Mouse (Mus musculus) monocyte, adult 2 months (primary cell): ENCODE data around the gene Prox2.
A peak's percentile ranks its signal among the peaks of the same experiment; 100 is the strongest.
"Not testable (repeated sequence)": the region's sequence is repeated elsewhere in the genome, so short reads cannot be mapped to it uniquely, and the experiment has no call there.

ENCODE experiments used
- DNase-seq, 2 experiments: peaks; one replicate each; pipeline ENCODE4 v3.0.0; 2022; ENCODE audit warnings: low spot score in 2 of 2, low read depth in 1 of 2

Prox2 gene

GRCm38 (mm10) chr12:85110698-85111592 lies at the start of gene Prox2, which contains the start of gene Dlst:
Gene Prox2 (minus strand): TSS chr12:85110759.
Gene Dlst (plus strand): TSS chr12:85110833.
- peak; percentile 66 to 80 for DNase-seq

DNA sequence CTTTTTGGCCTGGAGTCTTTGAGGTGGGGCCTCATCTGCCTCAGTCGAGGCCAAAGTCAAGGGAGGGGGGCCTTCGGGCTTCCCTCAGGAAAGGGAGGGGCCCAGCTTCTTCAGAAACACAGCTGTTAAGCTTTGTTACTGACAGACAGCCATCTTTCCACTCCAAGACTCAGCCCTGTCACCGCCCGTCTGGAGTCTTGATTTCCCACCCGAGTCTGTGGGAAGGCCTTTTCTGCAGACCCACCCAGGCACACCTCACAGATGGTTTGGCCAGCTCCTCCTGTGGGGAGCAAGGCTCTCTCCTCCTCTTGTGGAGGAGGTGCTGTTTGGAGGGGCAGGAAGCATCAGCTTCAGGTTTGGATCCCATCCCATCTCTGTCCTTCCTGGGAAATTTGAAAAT lies 49.0 kb upstream of the Prox2 start:
- DNase-seq = no peak

DNA sequence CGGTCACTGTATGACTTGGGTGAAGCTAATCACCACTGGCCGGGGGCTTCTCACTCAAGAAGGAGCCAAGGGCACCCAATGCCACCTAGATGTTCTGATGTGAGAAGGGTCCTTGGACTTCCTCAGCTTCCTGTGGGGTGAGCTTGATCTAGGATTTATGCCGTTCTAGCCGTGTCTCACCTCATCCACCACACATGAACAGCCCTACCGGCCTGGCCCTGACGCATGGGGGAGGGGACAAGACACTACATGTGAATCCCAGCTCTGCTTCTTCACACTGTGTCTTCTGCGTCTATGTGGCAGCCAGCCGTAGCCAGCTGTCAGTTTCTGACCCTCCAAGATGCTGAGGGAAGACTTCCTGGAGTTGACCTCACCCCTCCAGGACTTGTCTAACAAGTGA lies 48.2 kb upstream of the Prox2 start:
- no peak for DNase-seq

- no peak for DNase-seq
Measured at GRCm38 (mm10) chr12:85157797-85158460, 47.4 kb upstream of the Prox2 start.

DNA sequence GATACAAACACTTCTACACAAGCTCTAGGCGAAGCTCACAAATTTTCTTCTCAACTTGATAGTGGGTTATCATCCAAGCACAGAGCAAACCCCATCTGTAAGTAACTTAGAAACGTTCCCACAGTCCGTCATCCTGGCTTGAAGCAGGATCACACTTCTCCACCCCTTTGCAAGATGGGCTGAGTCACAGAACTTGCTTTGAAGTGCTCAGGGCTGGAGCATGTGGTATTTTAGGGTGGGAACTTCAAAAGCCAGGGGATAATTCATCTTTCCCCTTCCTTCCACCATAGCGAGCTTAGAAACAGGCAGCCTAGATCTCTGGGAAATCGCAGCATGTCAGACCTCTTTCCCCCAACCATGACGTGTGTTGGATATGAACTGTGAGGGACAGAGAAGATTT lies 45.8 kb upstream of the Prox2 start:
- DNase-seq = no peak

GRCm38 (mm10) chr12:85153011-85153410 lies 42.5 kb upstream of the Prox2 start:
- no peak for DNase-seq

DNA sequence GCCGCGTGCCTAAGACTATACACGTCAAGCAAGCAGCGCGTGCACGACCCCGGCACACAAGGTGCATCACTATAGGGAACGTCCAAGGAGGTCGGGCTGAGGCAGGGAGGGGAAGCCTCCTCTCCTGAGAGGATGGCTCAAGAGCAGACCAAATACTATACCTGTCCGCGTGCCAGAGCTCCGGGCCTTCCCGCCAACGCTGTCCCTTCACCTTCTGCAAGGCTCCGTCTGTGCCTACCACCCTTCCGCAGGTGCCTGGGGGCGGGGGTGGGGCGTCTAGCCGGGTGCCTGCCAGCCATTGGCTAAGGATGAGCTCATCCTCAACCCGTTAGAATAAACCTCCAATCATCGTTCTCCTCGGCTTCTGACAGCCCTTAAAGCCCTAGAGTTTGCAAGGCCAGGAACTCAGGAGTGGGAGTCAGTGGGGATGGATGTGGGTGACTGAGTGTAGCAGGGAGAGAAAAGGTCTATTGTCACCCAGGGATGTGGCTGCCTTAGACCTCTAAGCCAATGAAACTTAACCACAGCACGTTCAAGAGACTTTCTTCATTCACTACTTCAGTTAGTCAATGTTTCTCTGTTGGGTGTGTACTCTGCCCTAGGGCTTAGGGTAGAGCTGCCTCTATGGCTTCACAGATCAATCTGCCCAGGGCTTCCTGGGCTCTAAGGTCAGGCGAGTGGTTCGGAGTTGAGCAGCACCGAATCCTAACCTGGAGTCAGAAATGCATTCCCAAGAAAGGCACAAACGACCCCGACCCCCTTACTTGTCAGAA lies 40.6 kb upstream of the Prox2 start, which contains the start of gene Rps6kl1:
TSS of gene Rps6kl1 (minus strand) at position 263 of the 773 bp plus-strand sequence.
- DNase-seq = no peak

DNA sequence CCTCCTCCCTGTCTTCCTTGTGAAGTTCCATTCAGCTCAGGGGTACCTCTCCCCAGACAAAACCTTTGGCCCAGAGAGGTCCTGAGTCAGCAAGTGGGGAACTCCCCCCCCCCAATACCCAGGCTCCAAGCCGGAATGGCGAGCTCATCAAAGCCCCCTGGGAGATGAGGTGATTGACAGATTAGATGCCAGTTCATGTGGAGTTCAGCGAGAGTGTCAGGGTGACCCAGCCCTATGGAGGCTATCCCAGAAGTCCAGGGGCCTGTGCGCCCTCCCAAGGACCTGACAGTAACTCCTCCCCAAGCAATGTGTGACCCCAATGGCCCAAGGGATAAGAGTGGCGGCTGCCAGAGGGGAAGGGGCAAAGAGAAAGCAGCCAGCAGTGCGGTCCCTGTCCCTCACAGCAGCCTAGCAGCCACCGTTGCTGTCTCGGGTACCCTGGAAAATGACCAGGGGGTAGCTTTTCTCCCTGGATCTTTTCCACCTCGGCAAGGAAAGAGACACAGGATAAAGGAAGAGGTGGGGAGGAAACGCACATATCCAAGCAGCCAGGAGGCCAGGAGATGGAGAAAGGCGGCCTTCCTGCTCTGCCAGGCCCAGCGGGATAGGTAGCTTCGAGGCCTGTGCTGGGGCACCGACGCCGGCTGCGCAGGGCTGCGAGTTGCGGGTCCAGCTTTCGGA lies 39.9 kb upstream of the Prox2 start:
- no peak for DNase-seq

DNA sequence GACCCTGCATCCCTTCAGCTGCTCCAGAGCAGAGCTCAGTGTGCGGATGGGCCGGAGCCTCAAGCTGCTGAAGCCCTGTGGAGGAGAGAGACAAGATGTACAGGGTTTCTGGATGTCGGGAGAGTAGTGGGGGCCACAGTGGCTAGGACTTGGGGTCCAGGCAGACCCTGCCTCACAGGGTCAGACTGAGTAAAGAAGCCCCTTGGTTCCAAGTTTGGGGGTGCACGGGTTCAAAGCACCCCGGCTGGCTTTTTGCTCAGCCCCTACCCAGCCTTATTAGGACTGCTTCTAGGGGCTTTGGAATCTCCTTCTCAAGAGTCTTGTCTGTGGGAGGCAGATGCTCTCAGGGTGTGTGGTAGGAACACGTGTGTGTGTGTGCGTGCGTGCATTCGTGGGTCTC lies 36.3 kb upstream of the Prox2 start:
- no peak for DNase-seq

GRCm38 (mm10) chr12:85146355-85146754 lies 35.8 kb upstream of the Prox2 start:
- DNase-seq = no peak

DNA sequence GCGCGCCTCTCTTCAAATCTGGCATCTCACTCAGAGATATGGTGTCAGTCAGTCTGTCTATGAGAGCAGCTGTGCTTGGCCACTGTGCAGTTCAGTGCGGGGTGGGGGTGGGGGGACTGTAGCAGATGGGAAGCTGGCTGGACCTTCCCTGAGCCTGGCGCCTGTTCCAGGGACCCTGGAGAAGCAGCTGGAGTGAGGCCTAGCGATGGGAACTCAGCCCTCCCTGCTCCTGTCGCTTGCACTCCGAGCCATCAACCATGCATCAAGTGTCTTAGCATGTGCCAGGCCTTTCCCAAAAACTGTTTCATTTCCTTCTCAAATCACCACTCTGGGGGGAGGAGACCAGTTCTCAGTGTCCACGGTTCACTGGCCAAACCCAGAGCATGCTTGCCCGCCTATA lies 35.1 kb upstream of the Prox2 start:
- DNase-seq = no peak

GRCm38 (mm10) chr12:85144821-85145220 lies 34.3 kb upstream of the Prox2 start:
- no peak for DNase-seq

- DNase-seq = not testable (repeated sequence)
Measured at GRCm38 (mm10) chr12:85144276-85144675, 33.7 kb upstream of the Prox2 start.

- peak; percentile 35 to 68 for DNase-seq
Measured at GRCm38 (mm10) chr12:85142803-85143202, 32.2 kb upstream of the Prox2 start.

DNA sequence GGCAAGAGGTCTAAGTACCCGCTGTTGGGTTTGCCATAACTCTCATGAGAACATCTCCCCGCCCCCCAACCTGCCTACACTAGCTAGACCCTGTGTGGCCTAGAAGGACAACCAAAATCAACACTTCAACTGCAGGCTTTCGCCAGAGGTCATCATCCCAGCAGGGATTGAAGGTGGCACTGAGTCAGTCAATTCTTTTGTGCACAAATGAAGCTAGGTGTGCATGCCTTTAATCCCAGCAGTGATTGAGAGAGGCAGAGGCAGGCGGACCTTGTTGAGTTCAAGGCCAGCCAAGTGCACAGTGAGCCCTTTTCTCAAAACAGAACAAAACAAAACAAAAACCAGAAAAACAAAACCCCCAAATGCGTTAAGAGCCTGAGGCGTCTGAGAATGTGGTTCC lies 30.5 kb upstream of the Prox2 start:
- no peak for DNase-seq

DNA sequence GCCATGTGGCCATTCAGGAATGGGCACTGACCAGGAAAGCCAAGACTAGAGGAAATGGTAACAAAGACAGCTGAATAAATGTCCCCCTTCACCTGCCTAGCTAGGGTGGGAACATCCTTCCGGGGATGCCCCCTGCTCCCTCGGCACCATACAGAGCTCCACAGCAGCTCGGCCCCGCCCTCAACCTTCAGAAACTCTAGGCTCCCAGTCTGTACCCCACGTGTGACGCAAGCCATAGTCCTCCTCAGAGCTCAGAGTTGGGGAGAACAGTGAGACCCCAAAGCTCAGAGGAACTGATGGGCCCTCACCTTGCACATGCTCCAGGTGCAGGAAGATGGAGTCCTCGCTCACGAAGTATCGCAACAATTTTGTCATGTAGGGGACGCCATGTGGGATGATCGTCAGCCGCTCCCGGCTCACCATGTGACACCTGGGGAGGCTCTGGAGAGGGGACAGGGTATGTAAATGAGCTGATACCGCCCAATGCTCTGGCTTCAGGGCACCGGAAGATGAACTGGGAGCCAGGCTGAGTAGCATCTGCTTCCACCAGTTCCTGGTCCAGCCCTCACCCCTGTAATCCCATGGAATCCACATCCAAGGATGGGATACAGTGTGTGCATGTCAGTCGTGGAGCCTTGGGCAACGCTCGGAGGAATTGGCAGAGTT lies 29.6 kb upstream of the Prox2 start:
- DNase-seq = no peak

- DNase-seq = no peak
Measured at GRCm38 (mm10) chr12:85136627-85137026, 26.1 kb upstream of the Prox2 start.

DNA sequence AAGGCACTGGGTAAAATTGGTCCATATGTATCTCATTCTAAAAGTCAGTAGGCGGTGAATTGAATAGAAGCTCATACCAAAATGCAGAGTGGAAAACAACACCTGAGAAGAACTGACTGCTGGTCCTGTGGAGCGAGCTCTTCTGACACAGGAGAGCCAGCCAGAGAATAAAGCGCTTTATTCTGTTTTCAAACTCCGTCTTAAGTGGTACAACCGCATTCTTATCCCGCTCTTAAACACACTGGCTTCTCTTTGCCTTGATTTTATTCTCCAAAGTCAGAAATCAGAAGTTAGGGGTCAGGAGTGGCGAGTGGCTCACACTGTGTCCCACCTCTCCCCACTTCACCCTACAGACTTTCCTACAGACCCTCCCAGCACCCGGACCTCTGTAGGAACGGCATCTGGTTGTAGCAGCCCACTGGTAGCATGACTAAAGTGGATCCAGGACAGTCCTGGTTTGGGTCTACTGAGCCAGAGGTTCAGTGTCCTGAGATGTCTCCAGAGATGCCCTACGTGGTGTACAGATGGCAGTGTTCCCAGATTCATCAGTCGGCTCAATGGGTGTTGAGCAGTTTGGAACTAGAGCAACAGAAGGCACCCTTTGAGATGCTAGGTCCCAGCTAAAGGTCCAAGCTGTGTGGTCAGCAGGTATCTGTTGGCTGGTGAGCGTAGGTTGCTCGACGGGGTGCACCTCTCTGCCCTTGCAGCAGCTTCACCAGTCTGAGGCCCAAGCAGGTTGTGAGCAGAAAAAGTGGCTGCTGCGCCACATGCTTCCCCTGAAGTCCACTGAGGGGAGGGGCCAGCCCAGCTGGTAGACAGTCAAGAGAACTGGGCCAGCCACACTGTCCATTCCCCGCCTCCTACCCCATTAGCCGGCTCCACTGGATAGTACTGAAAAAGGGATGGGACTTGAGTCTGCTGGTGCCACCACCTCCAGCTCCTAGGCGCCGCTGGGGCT lies 25.2 kb upstream of the Prox2 start:
- no peak for DNase-seq

DNA sequence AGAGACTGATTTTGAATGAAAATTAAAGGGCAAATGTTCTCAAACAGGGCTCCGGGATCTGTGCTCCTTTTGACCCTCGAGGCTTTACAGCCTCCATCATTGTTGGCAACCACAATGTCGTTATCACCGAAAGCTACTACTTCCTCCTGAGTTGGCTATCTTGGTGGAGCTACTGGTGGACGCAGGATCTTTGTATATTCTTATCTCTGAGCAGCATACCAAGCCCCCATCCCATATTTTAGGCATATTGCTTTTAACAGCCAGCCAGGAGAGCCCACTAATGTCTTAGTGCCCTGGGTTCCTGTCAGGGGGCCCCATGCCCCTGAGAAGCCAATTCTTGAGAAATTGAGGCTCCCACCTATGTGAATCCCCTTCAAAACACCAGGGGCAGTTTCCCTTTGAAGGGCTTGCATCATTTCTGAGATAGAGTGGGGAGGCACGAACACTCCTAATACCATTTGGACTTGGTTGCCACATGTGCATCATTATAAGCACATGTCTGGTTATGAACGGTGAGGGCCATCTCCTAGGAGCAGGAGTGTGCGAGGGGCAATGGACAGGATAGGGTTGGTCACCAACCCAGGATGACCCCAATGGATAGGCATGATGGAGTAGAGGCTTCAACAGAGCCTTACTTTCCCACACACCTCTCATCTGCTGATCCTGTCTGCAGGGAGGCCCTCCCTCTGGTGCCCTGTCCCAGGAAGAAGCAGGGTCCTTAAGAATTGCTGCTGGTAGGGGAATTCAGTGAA lies 23.7 kb upstream of the Prox2 start:
- no peak for DNase-seq
